Mouse (Mus musculus): ENCODE results near the gene Rhobtb1. TPM values are rescaled to one million over a fixed set of nuclear protein-coding genes. Genes with fewer than 3 reads are reported as not detected.

Rhobtb1 gene
- polyA plus RNA-seq, 1 experiment from 2014 or later, result 9.0 TPM

DNA sequence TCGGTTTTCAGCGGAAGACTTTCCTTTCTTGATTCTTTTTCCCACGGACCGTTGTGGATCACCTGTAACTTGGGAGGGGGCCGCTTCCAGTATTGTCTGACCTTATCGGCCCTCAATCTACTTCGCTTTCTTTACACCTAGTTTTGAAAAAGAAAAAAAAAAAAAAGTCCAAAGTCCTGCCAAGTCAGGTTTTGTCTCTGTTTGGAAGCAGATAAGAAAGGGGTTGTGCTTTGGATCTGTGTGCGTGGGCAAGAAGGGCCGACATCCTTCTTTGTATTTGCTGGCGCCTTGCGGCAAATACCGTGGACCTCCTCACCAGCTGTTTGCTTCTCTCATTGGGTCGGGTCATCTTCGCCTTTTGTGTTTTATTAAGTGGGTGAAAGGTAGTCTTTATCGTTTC, 114.2 kb downstream of the Rhobtb1 start:
- Histone ChIP-seq H3K27me3 (replicated peaks) (no peaks in the 10 kb centered on the region), H3K4me2 (no peak overlapping the region), H3K36me3 (peaks cover 21% of the 10 kb centered on the region), H3K4me1 (peaks cover 13% of the 10 kb centered on the region; the same call in 1 of the 2 replicates), H3K4me3 (no peak overlapping the region), H3K9me3 (replicated peaks) (no peaks in the 10 kb centered on the region), H3K27ac (no peak overlapping the region), H3K9ac (no peak overlapping the region)
- no peak for ATAC-seq
- 83% methylated on average over 15 of the region's 15 CpGs for WGBS (ENCODE audit: insufficient replicate concordance)

- no peak overlapping the region for H3K4me3 ChIP-seq
- H3K9ac ChIP-seq, result no peak overlapping the region
- no peaks in the 10 kb centered on the region; the same call in 1 of the 2 replicates for H3K4me1 ChIP-seq
- H3K4me2 ChIP-seq, result no peak overlapping the region
- ATAC-seq, result no peak
- no peak overlapping the region for H3K27ac ChIP-seq
- H3K27me3 ChIP-seq (replicated peaks), result no peaks in the 10 kb centered on the region
- WGBS (ENCODE audit: insufficient replicate concordance), result 70% methylated on average over 10 of the region's 10 CpGs
- H3K36me3 ChIP-seq, result peaks cover 32% of the 10 kb centered on the region
- H3K9me3 ChIP-seq (replicated peaks), result no peaks in the 10 kb centered on the region
Measured at GRCm38 (mm10) chr10:69268061-69268643, 116.9 kb downstream of the Rhobtb1 start.

GRCm38 (mm10) chr10:69271436-69271835, 120.2 kb downstream of the Rhobtb1 start:
- Histone ChIP-seq H3K9me3 (replicated peaks) (no peaks in the 10 kb centered on the region), H3K4me1 (no peaks in the 10 kb centered on the region), H3K36me3 (peaks cover 26% of the 10 kb centered on the region), H3K27me3 (replicated peaks) (no peaks in the 10 kb centered on the region), H3K9ac (no peak overlapping the region), H3K27ac (no peak overlapping the region), H3K4me3 (no peak overlapping the region), H3K4me2 (no peak overlapping the region)
- no peak for ATAC-seq
- WGBS (ENCODE audit: insufficient replicate concordance), result 72% methylated on average over 10 of the region's 10 CpGs

GRCm38 (mm10) chr10:69274275-69274674, 123.0 kb downstream of the Rhobtb1 start:
- Histone ChIP-seq H3K9me3 (replicated peaks) (no peaks in the 10 kb centered on the region), H3K27ac (no peak overlapping the region), H3K27me3 (replicated peaks) (no peaks in the 10 kb centered on the region), H3K4me2 (no peak overlapping the region), H3K4me1 (no peaks in the 10 kb centered on the region), H3K9ac (no peak overlapping the region), H3K36me3 (peaks cover 43% of the 10 kb centered on the region), H3K4me3 (no peak overlapping the region)
- no peak for ATAC-seq
- WGBS (ENCODE audit: insufficient replicate concordance), result 63% methylated on average over 5 of the region's 5 CpGs

DNA sequence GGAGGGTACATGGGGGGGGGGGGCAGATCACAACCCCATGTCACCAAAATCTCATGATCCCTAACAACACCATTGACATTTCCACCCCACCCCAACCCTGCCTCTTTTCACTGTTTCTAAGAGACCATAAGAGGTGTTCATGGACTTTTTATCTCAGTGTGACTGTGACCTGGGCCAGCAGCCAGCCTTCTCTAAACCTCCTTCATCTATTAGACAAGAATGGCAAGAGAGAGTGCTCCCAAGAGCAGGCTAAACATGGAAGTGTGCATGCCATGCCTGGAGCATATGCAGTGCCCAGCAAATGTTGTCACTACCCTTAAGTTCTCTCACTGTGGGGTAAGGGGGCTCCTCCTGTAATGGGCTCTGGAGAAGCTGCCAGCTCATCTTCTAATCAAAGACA, 123.5 kb downstream of the Rhobtb1 start:
- no peak for ATAC-seq
- H3K4me3 ChIP-seq, result no peak overlapping the region
- H3K4me2 ChIP-seq, result no peak overlapping the region
- H3K27me3 ChIP-seq (replicated peaks), result no peaks in the 10 kb centered on the region
- H3K36me3 ChIP-seq, result peaks cover 46% of the 10 kb centered on the region
- no peaks in the 10 kb centered on the region for H3K9me3 ChIP-seq (replicated peaks)
- no peaks in the 10 kb centered on the region for H3K4me1 ChIP-seq
- no peak overlapping the region for H3K9ac ChIP-seq
- no peak overlapping the region for H3K27ac ChIP-seq

DNA sequence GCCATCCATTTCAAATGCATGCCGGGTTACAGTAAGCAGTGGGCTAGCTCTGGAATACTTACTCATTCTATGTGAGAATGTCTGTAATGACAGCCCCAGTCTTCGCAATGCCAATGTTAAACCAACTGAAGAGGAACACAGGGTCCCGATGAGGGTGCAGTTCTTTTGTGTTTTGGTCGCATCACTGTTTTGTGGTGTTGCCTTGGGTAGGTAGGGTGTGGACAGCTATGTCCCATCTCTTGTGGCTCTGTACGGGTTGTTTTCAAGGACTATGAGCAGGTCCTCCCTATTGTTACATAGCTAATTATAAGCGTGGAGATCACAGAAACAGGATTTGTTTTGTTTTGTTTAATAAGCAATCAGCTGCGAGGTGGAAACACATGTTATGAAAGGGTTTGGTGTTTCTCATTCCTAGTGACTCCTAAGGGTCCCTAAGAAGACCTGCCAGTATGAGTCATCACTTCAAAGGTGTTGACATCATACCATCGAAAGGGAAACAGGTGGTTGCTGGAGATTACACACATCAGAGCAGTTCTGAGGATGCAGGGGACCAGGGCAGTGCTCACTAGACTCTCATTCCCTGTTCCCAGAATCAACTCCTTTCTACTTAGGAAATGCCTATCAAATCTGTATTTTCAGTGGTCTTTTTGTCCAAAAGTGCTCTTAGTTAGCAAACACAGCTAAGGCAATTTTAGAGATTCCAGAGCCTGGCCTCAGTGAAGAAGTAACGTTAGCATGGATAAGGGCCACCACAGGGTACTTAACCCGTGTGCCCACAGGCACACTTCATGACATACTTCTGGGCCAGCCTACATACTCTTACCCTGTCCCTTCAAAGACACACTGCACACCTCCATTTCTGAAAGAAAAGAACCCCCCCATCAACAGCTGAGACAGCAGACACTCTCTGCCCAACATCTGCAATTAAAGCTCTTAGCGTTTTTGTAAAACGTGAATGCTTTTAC, 124.9 kb downstream of the Rhobtb1 start:
- no peak for ATAC-seq
- WGBS (ENCODE audit: insufficient replicate concordance), result 73% methylated on average over 12 of the region's 12 CpGs

DNA sequence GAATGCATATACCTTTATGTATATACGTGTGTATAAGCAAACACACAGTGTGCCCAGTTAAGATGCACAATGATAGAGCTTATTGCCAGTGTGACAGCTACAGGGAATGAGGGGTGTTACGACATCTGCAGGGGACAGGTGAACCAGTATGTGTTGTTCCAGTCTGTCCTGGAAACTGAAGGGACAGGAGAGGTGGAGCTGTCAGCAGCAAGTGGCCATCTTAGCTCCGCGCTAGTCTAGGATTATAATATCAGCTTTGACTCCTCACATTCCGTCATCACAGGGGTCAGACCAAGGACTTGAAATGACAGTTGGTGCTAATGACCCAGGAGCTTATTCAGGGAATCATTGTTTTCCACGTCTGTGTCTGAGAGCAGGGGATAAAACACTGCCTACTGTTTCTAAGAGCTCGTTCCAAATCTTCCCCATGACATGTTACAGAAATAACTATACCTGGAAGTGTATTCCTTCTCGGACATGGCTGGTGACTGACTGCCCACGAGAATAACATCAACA, 125.7 kb downstream of the Rhobtb1 start:
- Histone ChIP-seq H3K9me3 (replicated peaks) (no peaks in the 10 kb centered on the region), H3K4me1 (no peaks in the 10 kb centered on the region), H3K9ac (no peak overlapping the region), H3K27ac (no peak overlapping the region), H3K4me3 (no peak overlapping the region), H3K27me3 (replicated peaks) (no peaks in the 10 kb centered on the region), H3K4me2 (no peak overlapping the region), H3K36me3 (peaks cover 34% of the 10 kb centered on the region)
- WGBS (ENCODE audit: insufficient replicate concordance), result 75% methylated on average over 9 of the region's 9 CpGs
- ATAC-seq, result no peak

More for the DNA sequence above, 124.9 kb downstream of the Rhobtb1 start:
- H3K27ac ChIP-seq, result no peak overlapping the region
- H3K4me3 ChIP-seq, result no peak overlapping the region
- no peaks in the 10 kb centered on the region for H3K4me1 ChIP-seq
- peaks cover 35% of the 10 kb centered on the region for H3K36me3 ChIP-seq
- H3K4me2 ChIP-seq, result no peak overlapping the region
- no peaks in the 10 kb centered on the region for H3K9me3 ChIP-seq (replicated peaks)
- H3K27me3 ChIP-seq (replicated peaks), result no peaks in the 10 kb centered on the region
- H3K9ac ChIP-seq, result no peak overlapping the region

DNA sequence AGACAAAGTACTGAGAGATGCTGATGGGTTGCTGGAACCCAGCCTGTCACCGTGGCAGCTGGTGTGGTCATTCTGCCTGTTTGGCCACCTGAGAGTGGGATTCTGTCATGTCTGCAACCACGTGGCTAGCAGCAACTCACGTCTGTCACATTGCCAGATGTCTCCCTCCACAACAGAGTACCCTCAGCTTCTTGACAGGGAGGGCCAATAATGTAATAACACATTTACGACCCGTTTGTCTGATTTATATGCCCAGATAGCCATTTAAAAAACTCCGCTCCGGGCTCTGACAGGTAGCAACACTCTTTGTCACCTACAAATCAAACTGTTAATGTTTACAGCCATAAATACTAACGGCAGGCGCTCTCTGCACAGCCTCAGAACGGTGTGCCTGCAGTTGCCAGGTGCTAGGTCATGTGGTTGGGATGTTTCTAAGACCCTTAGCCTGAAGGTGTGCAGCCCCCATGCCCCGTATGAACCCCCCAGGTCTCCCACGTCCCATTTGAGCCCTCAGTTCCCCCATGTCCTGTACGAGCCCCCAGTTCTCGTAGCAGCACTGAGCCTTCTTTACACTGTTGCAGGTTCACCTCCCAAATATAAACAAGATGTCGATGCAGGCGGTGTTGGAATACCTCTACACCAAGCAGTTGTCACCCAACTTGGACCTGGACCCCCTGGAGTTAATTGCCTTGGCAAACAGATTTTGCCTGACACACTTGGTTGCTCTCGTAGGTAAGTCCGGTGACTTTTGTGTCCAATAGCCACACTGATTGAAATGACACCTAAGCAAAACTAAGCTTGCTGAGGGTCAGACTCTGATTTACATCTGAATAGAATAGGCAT, 127.8 kb downstream of the Rhobtb1 start:
- peaks cover 36% of the 10 kb centered on the region for H3K36me3 ChIP-seq
- 72% methylated on average over 18 of the region's 18 CpGs for WGBS (ENCODE audit: insufficient replicate concordance)
- H3K9ac ChIP-seq, result no peak overlapping the region
- H3K4me1 ChIP-seq, result no peaks in the 10 kb centered on the region
- no peak overlapping the region for H3K4me2 ChIP-seq
- H3K4me3 ChIP-seq, result no peak overlapping the region
- no peak for ATAC-seq
- no peaks in the 10 kb centered on the region for H3K27me3 ChIP-seq (replicated peaks)
- H3K27ac ChIP-seq, result no peak overlapping the region
- no peaks in the 10 kb centered on the region for H3K9me3 ChIP-seq (replicated peaks)

GRCm38 (mm10) chr10:69279607-69279978, 128.4 kb downstream of the Rhobtb1 start:
- WGBS (ENCODE audit: insufficient replicate concordance), result 78% methylated on average over 7 of the region's 7 CpGs
- Histone ChIP-seq H3K27ac (no peak overlapping the region), H3K36me3 (peaks cover 36% of the 10 kb centered on the region), H3K9me3 (replicated peaks) (no peaks in the 10 kb centered on the region), H3K4me3 (no peak overlapping the region), H3K27me3 (replicated peaks) (no peaks in the 10 kb centered on the region), H3K9ac (no peak overlapping the region), H3K4me1 (no peaks in the 10 kb centered on the region), H3K4me2 (no peak overlapping the region)
- ATAC-seq, result no peak

- H3K4me1 ChIP-seq, result no peaks in the 10 kb centered on the region
- no peak for ATAC-seq
- no peak overlapping the region for H3K9ac ChIP-seq
- no peak overlapping the region for H3K4me2 ChIP-seq
- 84% methylated on average over 3 of the region's 3 CpGs for WGBS (ENCODE audit: insufficient replicate concordance)
- H3K36me3 ChIP-seq, result peaks cover 23% of the 10 kb centered on the region
- no peaks in the 10 kb centered on the region for H3K27me3 ChIP-seq (replicated peaks)
- H3K27ac ChIP-seq, result no peak overlapping the region
- no peaks in the 10 kb centered on the region for H3K9me3 ChIP-seq (replicated peaks)
- no peak overlapping the region for H3K4me3 ChIP-seq
Measured at GRCm38 (mm10) chr10:69286939-69287338, 135.7 kb downstream of the Rhobtb1 start.

DNA sequence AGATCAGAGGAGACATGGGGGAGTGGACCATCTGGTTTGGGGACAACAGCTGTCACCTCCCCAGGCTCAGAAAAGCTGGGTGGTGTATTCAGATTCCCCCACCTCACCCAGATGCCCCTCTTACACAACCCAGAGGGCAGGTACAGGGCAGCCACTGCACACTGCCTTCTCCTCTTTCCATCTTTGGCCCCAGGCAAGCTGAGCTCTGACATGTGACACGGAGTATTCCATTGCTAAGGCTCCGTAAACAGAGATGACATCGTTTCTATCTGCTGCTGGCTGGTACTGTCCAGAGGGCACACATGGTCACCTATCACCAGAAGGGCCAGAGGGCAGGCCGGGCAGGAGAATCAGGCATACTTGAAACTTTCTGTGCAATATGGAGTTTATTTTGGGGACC, 136.9 kb downstream of the Rhobtb1 start:
- no peak overlapping the region for H3K27ac ChIP-seq

More for the DNA sequence above, 136.9 kb downstream of the Rhobtb1 start:
- Histone ChIP-seq H3K36me3 (peaks cover 13% of the 10 kb centered on the region), H3K4me2 (no peak overlapping the region), H3K4me1 (no peaks in the 10 kb centered on the region), H3K27me3 (replicated peaks) (no peaks in the 10 kb centered on the region), H3K9ac (no peak overlapping the region), H3K9me3 (replicated peaks) (no peaks in the 10 kb centered on the region), H3K4me3 (no peak overlapping the region)
- 68% methylated on average over 4 of the region's 4 CpGs for WGBS (ENCODE audit: insufficient replicate concordance)
- ATAC-seq, result peak; percentile 24; the same call in 1 of the 2 replicates

Measured in liver, embryonic 12.5 days (tissue).